Mouse (Mus musculus): ENCODE measurements at regions not wholly inside any gene's neighbourhood (a gene's known extent, or its start where the extent isn't known, plus 50 kb on each side); places are given as distances from the start of the nearest gene placed in this dataset.

- in situ Hi-C loops (cut with MboI; ENCODE audit: low pct_unique_long_range_greater_than_20kb in 1 of 2, low sequenced_read_pairs in 2 of 2, unreplicated experiment in 1 of 2): loop anchor here (25.0 kb wide), 1 partner anchor 501 kb away; no protein-coding TSS in a partner anchor
These were observed 133.3 kb upstream of the Mageb4 start for GRCm38 (mm10) chrX:86438238-86438637.
